Mouse (Mus musculus): ENCODE results near the gene Jmjd8.
A peak's percentile ranks its signal among the peaks of the same experiment; 100 is the strongest.

The Jmjd8 gene

DNA sequence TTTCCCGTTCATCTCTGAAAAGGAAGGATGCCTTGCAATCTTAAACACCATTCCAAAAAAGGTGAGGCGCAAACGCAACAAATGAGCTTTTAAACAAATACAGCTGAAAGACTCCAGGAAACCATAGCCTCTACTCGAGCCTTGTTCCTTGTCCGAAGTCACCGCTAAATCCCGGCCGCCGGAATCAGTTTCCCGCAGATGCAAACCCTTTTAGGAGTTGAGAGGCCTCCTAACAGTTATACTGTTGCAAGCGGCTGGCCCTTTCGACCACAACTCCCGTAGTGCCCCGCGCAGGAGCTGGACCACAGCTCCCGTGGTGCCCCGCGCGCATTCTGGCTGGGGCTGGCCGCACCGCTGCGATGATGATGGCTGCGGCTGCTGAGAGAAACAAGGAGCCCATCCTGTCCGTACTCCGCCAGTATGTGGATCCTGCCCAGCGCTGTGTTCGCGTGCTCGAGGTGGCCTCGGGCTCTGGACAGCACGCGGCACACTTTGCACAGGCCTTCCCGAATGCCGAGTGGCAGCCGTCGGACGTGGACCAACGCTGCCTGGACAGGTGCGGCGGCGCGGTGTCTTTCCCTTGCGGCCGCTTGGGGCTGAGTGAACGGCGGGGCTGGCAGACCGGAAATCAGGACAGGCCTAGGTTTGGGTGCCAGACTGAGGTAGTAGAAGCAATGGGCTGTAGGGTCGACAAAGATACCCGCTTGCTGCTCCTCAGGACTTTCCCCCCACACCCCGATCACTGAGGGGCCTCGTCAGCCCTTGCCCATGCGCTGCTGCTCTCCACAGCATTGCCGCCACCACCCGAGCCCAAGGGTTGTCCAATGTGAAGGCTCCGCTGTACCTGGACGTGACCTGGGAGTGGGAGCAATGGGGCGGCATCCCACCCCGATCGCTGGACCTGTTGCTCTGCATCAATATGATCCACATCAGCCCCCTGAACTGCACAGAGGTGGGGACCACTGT is 46.8 kb downstream of the Jmjd8 start:
- peak; percentile 21; the same call in 1 of the 2 replicates for TF ChIP-seq GATA4 (IDR thresholded peaks at IDR 0.05; ENCODE audit: insufficient replicate concordance, low read length)

- no peak for TF ChIP-seq GATA4 (IDR thresholded peaks at IDR 0.05; ENCODE audit: insufficient replicate concordance, low read length)
Measured at GRCm38 (mm10) chr17:25876347-25876915, 47.8 kb downstream of the Jmjd8 start.

GRCm38 (mm10) chr17:25877025-25877424 is 48.4 kb downstream of the Jmjd8 start:
- no peak for TF ChIP-seq GATA4 (IDR thresholded peaks at IDR 0.05; ENCODE audit: insufficient replicate concordance, low read length)

DNA sequence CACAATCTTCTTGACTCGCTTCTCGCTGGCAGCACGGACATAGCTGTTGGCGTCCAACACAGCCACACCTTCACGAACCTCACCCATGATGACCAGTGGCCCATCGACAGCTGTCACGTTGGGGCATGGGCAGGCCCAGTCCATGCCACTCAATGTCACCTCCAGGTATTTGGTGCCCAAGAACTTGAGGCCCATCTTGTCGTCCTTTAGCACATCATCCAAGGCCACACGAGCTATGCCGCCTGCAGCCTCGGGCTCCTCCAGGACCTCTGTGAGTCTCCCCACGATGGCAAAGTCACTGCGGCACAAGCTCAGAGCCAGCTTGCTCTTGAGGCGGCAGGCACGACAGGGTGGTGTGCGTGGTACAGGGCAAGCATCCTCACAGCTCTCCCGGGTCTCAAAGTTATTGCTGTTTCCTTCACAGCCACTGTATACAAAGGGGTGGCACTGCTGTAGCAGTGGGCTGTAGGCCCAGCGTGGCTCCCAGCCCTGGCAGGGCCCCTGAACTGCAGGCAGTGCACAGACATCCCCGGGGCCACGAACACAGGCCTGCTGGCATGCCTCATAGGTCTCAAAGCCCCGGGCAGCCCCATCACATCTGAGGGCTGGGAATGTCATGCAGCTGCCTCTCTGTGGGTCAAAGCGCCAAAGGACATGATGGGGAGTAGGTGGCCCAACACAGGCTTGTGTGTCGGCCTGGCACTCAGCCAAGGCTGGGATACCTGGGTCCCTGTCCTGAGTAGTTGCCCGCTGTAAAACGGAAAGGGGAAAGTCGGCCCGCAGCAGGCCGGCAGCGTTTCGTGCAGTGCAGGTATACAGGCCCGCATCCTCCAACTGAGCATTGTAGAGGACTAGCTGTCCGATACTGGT is 49.3 kb downstream of the Jmjd8 start:
- no peak for TF ChIP-seq GATA4 (IDR thresholded peaks at IDR 0.05; ENCODE audit: insufficient replicate concordance, low read length)

GRCm38 (mm10) chr17:25878611-25879180 is 50.0 kb downstream of the Jmjd8 start:
- TF ChIP-seq GATA4 (IDR thresholded peaks at IDR 0.05; ENCODE audit: insufficient replicate concordance, low read length) = no peak

DNA sequence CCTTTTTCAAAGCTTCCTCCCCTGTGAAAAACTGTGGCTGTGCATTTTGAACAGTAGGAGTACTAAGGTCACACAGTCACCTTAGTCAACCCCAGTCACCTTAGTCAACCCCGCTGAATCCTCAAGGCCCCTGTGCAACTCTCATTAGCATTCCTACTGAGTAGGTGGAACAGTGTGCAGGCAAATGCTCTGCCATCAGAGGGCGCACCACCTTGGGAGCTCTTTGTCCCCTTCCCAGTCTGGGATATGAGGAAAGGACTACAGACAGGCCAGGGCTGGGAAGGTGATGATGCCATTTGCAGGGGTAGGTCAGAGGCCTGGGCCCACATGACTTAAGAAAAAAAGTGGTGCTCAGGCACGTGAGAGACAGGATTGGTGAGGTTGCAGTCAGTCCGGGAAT is 50.6 kb downstream of the Jmjd8 start:
- no peak for TF ChIP-seq GATA4 (IDR thresholded peaks at IDR 0.05; ENCODE audit: insufficient replicate concordance, low read length)

GRCm38 (mm10) chr17:25879750-25880149 is 51.1 kb downstream of the Jmjd8 start:
- TF ChIP-seq GATA4 (IDR thresholded peaks at IDR 0.05; ENCODE audit: insufficient replicate concordance, low read length) = no peak

DNA sequence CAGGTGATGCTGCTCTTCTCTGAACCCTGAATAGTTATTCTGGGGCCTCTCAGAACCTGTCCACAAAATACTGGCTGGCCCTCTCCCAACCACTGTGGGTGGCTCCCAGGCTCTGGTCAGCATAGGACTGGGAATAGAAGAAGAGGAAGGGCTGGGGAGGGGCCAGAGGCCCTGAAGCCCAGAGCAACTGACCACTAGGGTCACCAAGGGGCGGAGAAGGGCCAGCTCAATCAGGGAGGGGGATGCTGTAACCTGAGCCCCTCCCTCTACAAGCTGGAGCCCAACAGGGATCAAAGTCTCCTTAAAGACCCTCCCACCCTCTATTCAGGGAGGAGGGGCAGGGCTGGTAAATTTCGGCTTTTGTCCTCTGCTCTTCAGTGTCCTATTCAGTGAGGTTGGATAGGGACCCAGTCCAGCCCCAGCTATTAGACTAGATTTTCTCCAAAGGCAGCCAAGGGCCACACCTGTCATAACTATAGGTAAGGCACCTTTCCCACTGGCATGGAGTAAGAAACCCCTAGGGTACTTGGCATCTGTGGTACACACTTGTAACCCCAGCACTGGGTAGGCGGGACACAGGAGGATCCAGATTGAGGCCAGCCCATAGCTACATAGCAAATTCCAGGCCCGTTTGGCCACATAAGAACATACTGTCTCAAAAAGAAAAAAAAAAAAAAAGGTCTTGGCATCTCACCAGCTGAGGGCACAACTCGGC is 51.7 kb downstream of the Jmjd8 start, which contains the start of gene Wfikkn1:
Gene Wfikkn1 (minus strand): TSS at position 663 of the 715 bp plus-strand sequence.
- no peak for TF ChIP-seq GATA4 (IDR thresholded peaks at IDR 0.05; ENCODE audit: insufficient replicate concordance, low read length)

DNA sequence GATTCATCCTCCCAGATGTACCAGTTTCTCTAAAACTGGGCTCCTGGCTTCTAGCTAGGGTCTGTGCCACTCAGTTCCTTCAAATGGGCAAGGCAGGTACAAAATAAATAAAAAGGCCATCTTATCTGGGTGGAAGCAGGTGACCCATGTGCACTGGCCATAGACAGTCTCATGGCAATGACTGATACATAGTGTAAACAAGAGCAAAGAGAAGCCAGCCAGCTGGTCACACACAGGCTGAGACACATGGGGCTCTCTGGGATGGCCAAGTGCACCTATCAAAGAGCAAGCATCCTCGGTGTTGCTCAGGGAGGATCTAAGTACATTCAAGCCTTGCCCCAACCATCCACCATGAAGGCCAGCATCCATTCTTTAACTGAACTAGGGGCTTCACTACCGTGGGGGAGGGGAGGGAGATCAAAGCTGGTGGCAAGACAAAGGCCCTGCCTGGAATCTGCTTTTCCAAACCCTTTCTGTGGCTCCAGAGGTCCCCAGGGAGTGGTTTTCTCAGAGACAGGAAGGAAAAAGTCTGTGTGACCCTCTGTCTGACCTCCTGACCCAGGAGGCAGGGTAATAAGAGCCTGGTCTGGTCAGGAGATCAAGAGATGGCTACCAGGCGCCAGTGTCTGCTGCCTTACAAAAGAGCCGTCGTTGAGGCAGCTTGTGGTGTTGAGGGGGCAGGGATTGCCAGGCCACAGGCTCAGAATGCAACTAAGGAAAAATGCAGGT is 52.4 kb downstream of the Jmjd8 start:
- TF ChIP-seq GATA4 (IDR thresholded peaks at IDR 0.05; ENCODE audit: insufficient replicate concordance, low read length) = no peak

Data from liver, adult (tissue).